Mouse (Mus musculus) fibroblast of lung, adult 2 months (primary cell): ENCODE data around the gene Gpr55.
A peak's percentile ranks its signal among the peaks of the same experiment; 100 is the strongest.

ENCODE experiments used
- DNase-seq: peaks from one replicate; pipeline ENCODE4 v3.0.0-alpha.2; 2011; ENCODE audit warnings: low read depth

Gene Gpr55

GRCm38 (mm10) chr1:85957942-85958619 is 2.7 kb downstream of the Gpr55 start:
- no peak for DNase-seq

GRCm38 (mm10) chr1:85957290-85957689 is 3.5 kb downstream of the Gpr55 start:
- no peak for DNase-seq

- no peak for DNase-seq
Observed at GRCm38 (mm10) chr1:85955150-85955549, 5.7 kb downstream of the Gpr55 start.

- no peak for DNase-seq
Observed at GRCm38 (mm10) chr1:85949085-85949684, 11.6 kb downstream of the Gpr55 start.

- no peak for DNase-seq
Observed at GRCm38 (mm10) chr1:85942318-85942717, 18.5 kb downstream of the Gpr55 start.

GRCm38 (mm10) chr1:85937323-85937722 is 23.5 kb downstream of the Gpr55 start:
- no peak for DNase-seq

GRCm38 (mm10) chr1:85936265-85936664 is 24.5 kb downstream of the Gpr55 start:
- no peak for DNase-seq

- peak; percentile 18 for DNase-seq
Observed at GRCm38 (mm10) chr1:85935148-85935852, 25.5 kb downstream of the Gpr55 start.

GRCm38 (mm10) chr1:85934560-85934959 is 26.2 kb downstream of the Gpr55 start:
- no peak for DNase-seq

- no peak for DNase-seq
Observed at GRCm38 (mm10) chr1:85933631-85934465, 27.0 kb downstream of the Gpr55 start.

- DNase-seq = no peak
Observed at GRCm38 (mm10) chr1:85933226-85933625, 27.6 kb downstream of the Gpr55 start.

GRCm38 (mm10) chr1:85931170-85931569 is 29.6 kb downstream of the Gpr55 start:
- no peak for DNase-seq

- DNase-seq = no peak
Observed at GRCm38 (mm10) chr1:85929406-85929805, 31.4 kb downstream of the Gpr55 start.

- no peak for DNase-seq
Observed at GRCm38 (mm10) chr1:85928688-85929065, 32.1 kb downstream of the Gpr55 start.

- no peak for DNase-seq
Observed at GRCm38 (mm10) chr1:85928057-85928687, 32.6 kb downstream of the Gpr55 start, which contains the start of gene 4933407L21Rik. Gene 4933407L21Rik, plus strand, starts transcription at chr1:85928483.

GRCm38 (mm10) chr1:85925183-85925582 is 35.6 kb downstream of the Gpr55 start:
- no peak for DNase-seq

GRCm38 (mm10) chr1:85922865-85923211 is 38.0 kb downstream of the Gpr55 start:
- no peak for DNase-seq

GRCm38 (mm10) chr1:85922127-85922864 is 38.5 kb downstream of the Gpr55 start:
- no peak for DNase-seq

- no peak for DNase-seq
Observed at GRCm38 (mm10) chr1:85921725-85922124, 39.1 kb downstream of the Gpr55 start.

- DNase-seq = no peak
Observed at GRCm38 (mm10) chr1:85919621-85920020, 41.2 kb downstream of the Gpr55 start.

- no peak for DNase-seq
Observed at GRCm38 (mm10) chr1:85916830-85917450, 43.9 kb downstream of the Gpr55 start.
